Mouse (Mus musculus) ZHBTc4 (cell line): ENCODE measurements around the gene Slc35b2.
A peak's percentile ranks its signal among the peaks of the same experiment; 100 is the strongest.

Experiments
- DNase-seq: peaks from one replicate; pipeline ENCODE4 v3.0.0-alpha.2; 2011; ENCODE audit warnings: low read depth, low spot score

Slc35b2 gene

GRCm38 (mm10) chr17:45599446-45600242 lies 36.0 kb downstream of the Slc35b2 start, which contains the start of gene Slc29a1:
Gene Slc29a1, minus strand, starts transcription at chr17:45599606.
- DNase-seq: peak; percentile 78

- DNase-seq: no peak
Observed at GRCm38 (mm10) chr17:45600267-45600666, 36.6 kb downstream of the Slc35b2 start.

GRCm38 (mm10) chr17:45601325-45601724 lies 37.7 kb downstream of the Slc35b2 start:
- no peak for DNase-seq

GRCm38 (mm10) chr17:45601877-45602304 lies 38.2 kb downstream of the Slc35b2 start, which contains the start of gene Mymx:
Gene Mymx, minus strand, starts transcription at chr17:45602102.
- DNase-seq: peak; percentile 99

- no peak for DNase-seq
Observed at GRCm38 (mm10) chr17:45602984-45603383, 39.3 kb downstream of the Slc35b2 start.

- DNase-seq: peak; percentile 90
Observed at GRCm38 (mm10) chr17:45606992-45607879, 43.6 kb downstream of the Slc35b2 start.

GRCm38 (mm10) chr17:45608396-45608795 lies 44.7 kb downstream of the Slc35b2 start:
- no peak for DNase-seq

- peak; percentile 87 for DNase-seq
Observed at GRCm38 (mm10) chr17:45610144-45610866, 46.6 kb downstream of the Slc35b2 start.

- no peak for DNase-seq
Observed at GRCm38 (mm10) chr17:45612008-45612407, 48.3 kb downstream of the Slc35b2 start.

- peak; percentile 69 for DNase-seq
Observed at GRCm38 (mm10) chr17:45612921-45613320, 49.2 kb downstream of the Slc35b2 start.

- DNase-seq: no peak
Observed at GRCm38 (mm10) chr17:45616046-45616650, 52.5 kb downstream of the Slc35b2 start.

GRCm38 (mm10) chr17:45616679-45617078 lies 53.0 kb downstream of the Slc35b2 start:
- no peak for DNase-seq
